Mouse (Mus musculus) stomach, embryonic 14.5 days (tissue): Measurements from ENCODE around the gene Bnip3. TPM values are rescaled to one million over a fixed set of nuclear protein-coding genes. Genes with fewer than 3 reads are reported as not detected.

Source experiments
- ATAC-seq: fragments of 200-750 bp; cut with Nextera tagmentation; 2 replicates; pipeline ENCODE4 v1.8.0; 2017; ENCODE audit warnings: low read depth, moderate TSS enrichment; ENCODE audit not compliant: insufficient number of reproducible peaks, insufficient read depth, low FRiP score
- H3K27ac ChIP-seq: fragments of 300-500 bp; sonication (generic); 2 replicates; pipeline ENCODE4 v1.5.1; 2014; ENCODE audit warnings: mild to moderate bottlenecking, low read length, moderate library complexity, mixed read lengths
- H3K27me3 ChIP-seq: fragments of 300-500 bp; sonication (generic); 2 replicates; pipeline ENCODE4 v1.6.1; 2014; ENCODE audit warnings: low read length, control low read depth, mixed read lengths; ENCODE audit not compliant: control insufficient read depth, insufficient read depth
- H3K36me3 ChIP-seq: fragments of 300-500 bp; sonication (generic); 2 replicates; pipeline ENCODE4 v1.6.1; 2014; ENCODE audit warnings: mild to moderate bottlenecking, control low read depth, low read length, moderate library complexity, mixed read lengths; ENCODE audit not compliant: control insufficient read depth, insufficient read depth
- H3K4me1 ChIP-seq: fragments of 300-500 bp; sonication (generic); 2 replicates; pipeline ENCODE4 v1.6.1; 2014; ENCODE audit warnings: low read length, control low read depth, mixed read lengths; ENCODE audit not compliant: control insufficient read depth, insufficient read depth
- H3K4me2 ChIP-seq: fragments of 300-500 bp; sonication (generic); replicated peaks from 2 replicates; pipeline ENCODE4 v1.6.1; 2014; ENCODE audit warnings: low read depth, low read length, control low read depth
- H3K4me3 ChIP-seq: fragments of 300-500 bp; sonication (generic); 2 replicates; pipeline ENCODE4 v1.5.1; 2014; ENCODE audit warnings: low read depth, low read length, control low read depth
- H3K9ac ChIP-seq: fragments of 300-500 bp; sonication (generic); replicated peaks from 2 replicates; pipeline ENCODE4 v1.6.1; 2014; ENCODE audit warnings: low read depth, mild to moderate bottlenecking, control low read depth, low read length, moderate library complexity, mixed read lengths
- H3K9me3 ChIP-seq: fragments of 300-500 bp; sonication (generic); 2 replicates; pipeline ENCODE4 v1.6.1; 2016; ENCODE audit warnings: low read depth, low read length, control low read depth; ENCODE audit not compliant: control insufficient read depth
- WGBS: fragments of 180-500 bp; shearing (Covaris S2); extraction: QIAGEN DNeasy Blood & Tissue Kit; methylation state at CpG from one replicate; pipeline ENCODE4 v1.1.7; 2014; 5-methylcytosine and 5-hydroxymethylcytosine counted together
- polyA plus RNA-seq: library from polyadenylated mRNA; unstranded; fragments of >200 nt; fragmentation: Nextera tagmentation; extraction: Ambion mirVana; gene quantifications from 2 replicates; pipeline ENCODE4 v1.2.1, GENCODE M21; 2014

The Bnip3 gene
- polyA plus RNA-seq, 1 experiment from 2014 or later = 118 TPM

GRCm38 (mm10) chr7:138898122-138898521 is 11.2 kb downstream of the Bnip3 start:
- H3K36me3 ChIP-seq = peaks cover 8% of the 10 kb centered on the region
- no peaks in the 10 kb centered on the region for H3K9me3 ChIP-seq
- no peak overlapping the region for H3K4me2 ChIP-seq
- no peaks in the 10 kb centered on the region for H3K4me1 ChIP-seq
- no peak overlapping the region for H3K4me3 ChIP-seq
- WGBS = 59% methylated on average over 2 of the region's 2 CpGs
- no peak overlapping the region for H3K9ac ChIP-seq
- no peak overlapping the region for H3K27ac ChIP-seq
- no peaks in the 10 kb centered on the region for H3K27me3 ChIP-seq
- no peak for ATAC-seq

GRCm38 (mm10) chr7:138885365-138886289 is 23.7 kb downstream of the Bnip3 start:
- H3K4me3 ChIP-seq = no peak overlapping the region
- no peak overlapping the region for H3K9ac ChIP-seq
- peaks cover 14% of the 10 kb centered on the region for H3K36me3 ChIP-seq
- H3K4me1 ChIP-seq = no peaks in the 10 kb centered on the region
- H3K27me3 ChIP-seq = no peaks in the 10 kb centered on the region
- H3K4me2 ChIP-seq = no peak overlapping the region
- H3K9me3 ChIP-seq = no peaks in the 10 kb centered on the region
- ATAC-seq = no peak
- WGBS = 89% methylated on average over 13 of the region's 13 CpGs
- H3K27ac ChIP-seq = no peak overlapping the region

- Histone ChIP-seq H3K9ac (no peak overlapping the region), H3K27ac (no peak overlapping the region), H3K9me3 (no peaks in the 10 kb centered on the region), H3K4me2 (no peak overlapping the region), H3K27me3 (no peaks in the 10 kb centered on the region), H3K36me3 (peaks cover 31% of the 10 kb centered on the region), H3K4me1 (no peaks in the 10 kb centered on the region), H3K4me3 (no peak overlapping the region)
- WGBS = 92% methylated on average over 3 of the region's 3 CpGs
- no peak for ATAC-seq
Observed at GRCm38 (mm10) chr7:138883724-138884123, 25.6 kb downstream of the Bnip3 start.

DNA sequence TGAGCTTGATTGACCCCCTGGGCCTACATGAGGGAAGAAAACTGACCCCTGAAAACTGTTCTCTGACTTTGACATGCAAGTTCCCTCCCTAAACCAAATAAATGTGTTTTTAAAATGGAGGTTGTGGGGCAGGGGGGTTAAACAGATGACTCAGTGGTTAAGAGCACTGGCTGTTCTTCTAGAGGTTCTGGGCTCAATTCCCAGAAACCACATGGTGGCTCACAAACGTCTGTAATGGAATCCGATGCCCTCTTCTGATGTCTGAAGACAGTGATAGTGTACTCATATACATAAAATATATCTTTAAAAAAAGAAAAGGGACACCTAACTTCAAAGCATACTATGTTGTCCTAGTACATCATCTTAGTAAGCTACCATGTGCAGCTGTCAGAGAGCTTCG is 34.3 kb downstream of the Bnip3 start:
- Histone ChIP-seq H3K27me3 (no peaks in the 10 kb centered on the region), H3K4me1 (no peaks in the 10 kb centered on the region), H3K4me3 (no peak overlapping the region), H3K9ac (no peak overlapping the region), H3K36me3 (peaks cover 81% of the 10 kb centered on the region), H3K9me3 (no peaks in the 10 kb centered on the region), H3K27ac (no peak overlapping the region), H3K4me2 (no peak overlapping the region)
- no peak for ATAC-seq
- 81% methylated on average over 3 of the region's 3 CpGs for WGBS

DNA sequence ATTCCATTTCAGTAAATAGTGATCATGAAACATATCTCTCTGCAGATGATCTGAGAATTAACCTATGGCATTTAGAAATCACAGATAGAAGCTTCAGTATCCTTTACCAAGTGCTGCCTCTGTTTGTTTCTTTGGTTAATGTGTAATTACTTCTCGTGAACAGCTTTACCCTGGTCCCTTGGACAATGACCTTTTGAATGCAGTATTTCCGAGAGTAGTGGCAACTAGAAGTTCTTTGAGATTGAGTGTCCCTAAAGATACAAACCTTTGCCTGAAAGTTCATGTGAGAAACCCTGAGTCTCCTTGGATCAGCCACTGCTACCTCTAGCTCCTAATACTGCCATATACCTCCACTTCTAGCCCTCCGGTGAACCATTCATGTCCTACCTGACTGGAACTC is 36.4 kb downstream of the Bnip3 start:
- Histone ChIP-seq H3K9me3 (no peaks in the 10 kb centered on the region), H3K4me1 (no peaks in the 10 kb centered on the region), H3K4me3 (no peak overlapping the region), H3K36me3 (peaks cover 81% of the 10 kb centered on the region), H3K9ac (no peak overlapping the region), H3K27ac (no peak overlapping the region), H3K27me3 (no peaks in the 10 kb centered on the region), H3K4me2 (no peak overlapping the region)
- WGBS = 78% methylated on average over 3 of the region's 3 CpGs
- ATAC-seq = no peak

- Histone ChIP-seq H3K27me3 (no peaks in the 10 kb centered on the region), H3K4me3 (no peak overlapping the region), H3K27ac (no peak overlapping the region), H3K9me3 (no peaks in the 10 kb centered on the region), H3K4me2 (no peak overlapping the region), H3K9ac (no peak overlapping the region), H3K36me3 (peaks cover 45% of the 10 kb centered on the region), H3K4me1 (no peaks in the 10 kb centered on the region)
- no peak for ATAC-seq
- 88% methylated on average over 4 of the region's 4 CpGs for WGBS
Observed at GRCm38 (mm10) chr7:138868316-138868715, 41.0 kb downstream of the Bnip3 start.

GRCm38 (mm10) chr7:138867286-138867685 is 42.0 kb downstream of the Bnip3 start:
- ATAC-seq = no peak
- no peaks in the 10 kb centered on the region for H3K9me3 ChIP-seq
- H3K27ac ChIP-seq = no peak overlapping the region
- no peaks in the 10 kb centered on the region for H3K27me3 ChIP-seq
- H3K4me2 ChIP-seq = no peak overlapping the region
- peaks cover 34% of the 10 kb centered on the region for H3K36me3 ChIP-seq
- no peak overlapping the region for H3K9ac ChIP-seq
- 71% methylated on average over 6 of the region's 6 CpGs for whole genome bisulfite sequencing
- H3K4me1 ChIP-seq = no peaks in the 10 kb centered on the region
- no peak overlapping the region for H3K4me3 ChIP-seq

- Histone ChIP-seq H3K27ac (no peak overlapping the region), H3K9ac (no peak overlapping the region), H3K9me3 (no peaks in the 10 kb centered on the region), H3K4me3 (no peak overlapping the region), H3K4me2 (no peak overlapping the region), H3K27me3 (no peaks in the 10 kb centered on the region), H3K36me3 (peaks cover 16% of the 10 kb centered on the region), H3K4me1 (no peaks in the 10 kb centered on the region)
- ATAC-seq = no peak
- 91% methylated on average over 1 of the region's 1 CpGs for WGBS
Observed at GRCm38 (mm10) chr7:138864776-138865175, 44.5 kb downstream of the Bnip3 start.
